Mouse (Mus musculus): ENCODE measurements around the gene Cadps.

Cadps gene

GRCm38 (mm10) chr14:12595326-12595725 lies 227.6 kb downstream of the Cadps start:
- in situ Hi-C loops (cut with MboI; ENCODE audit: unreplicated experiment in 2 of 2), result no loop called here

- in situ Hi-C loops (cut with MboI; ENCODE audit: unreplicated experiment in 2 of 2), result no loop called here
Measured at GRCm38 (mm10) chr14:12592472-12593075, 230.3 kb downstream of the Cadps start.

GRCm38 (mm10) chr14:12591829-12592228 lies 231.1 kb downstream of the Cadps start:
- in situ Hi-C loops (cut with MboI; ENCODE audit: unreplicated experiment in 2 of 2), result no loop called here

- in situ Hi-C loops (cut with MboI; ENCODE audit: unreplicated experiment in 2 of 2), result no loop called here
Measured at GRCm38 (mm10) chr14:12583536-12583935, 239.3 kb downstream of the Cadps start.

GRCm38 (mm10) chr14:12581657-12582056 lies 241.2 kb downstream of the Cadps start:
- in situ Hi-C loops (cut with MboI; ENCODE audit: unreplicated experiment in 2 of 2), result no loop called here

- in situ Hi-C loops (cut with MboI; ENCODE audit: unreplicated experiment in 2 of 2), result no loop called here
Measured at GRCm38 (mm10) chr14:12580786-12581185, 242.1 kb downstream of the Cadps start.

- in situ Hi-C loops (cut with MboI; ENCODE audit: unreplicated experiment in 2 of 2), result loop anchor here in 1 of 2 experiments (10.0 kb wide), 1 partner anchor 657 kb away; no protein-coding TSS in a partner anchor
Measured at GRCm38 (mm10) chr14:12578156-12578555, 244.7 kb downstream of the Cadps start.

- in situ Hi-C loops (cut with MboI; ENCODE audit: unreplicated experiment in 2 of 2), result loop anchor here in 1 of 2 experiments (10.0 kb wide), 1 partner anchor 657 kb away; no protein-coding TSS in a partner anchor
Measured at GRCm38 (mm10) chr14:12577475-12578140, 245.3 kb downstream of the Cadps start.

- in situ Hi-C loops (cut with MboI; ENCODE audit: unreplicated experiment in 2 of 2), result loop anchor here in 1 of 2 experiments (10.0 kb wide), 1 partner anchor 660 kb away; no protein-coding TSS in a partner anchor
Measured at GRCm38 (mm10) chr14:12575105-12575504, 247.8 kb downstream of the Cadps start.

- in situ Hi-C loops (cut with MboI; ENCODE audit: unreplicated experiment in 2 of 2), result loop anchor here in 1 of 2 experiments (10.0 to 25.0 kb wide), 2 partner anchors 660 to 1338 kb away; partner anchors contain the start of gene Gm281
Measured at GRCm38 (mm10) chr14:12574336-12574735, 248.5 kb downstream of the Cadps start.

GRCm38 (mm10) chr14:12561730-12562129 lies 261.1 kb downstream of the Cadps start:
- in situ Hi-C loops (cut with MboI; ENCODE audit: unreplicated experiment in 2 of 2), result loop anchor here in 1 of 2 experiments (25.0 kb wide), 1 partner anchor 1351 kb away; the partner anchor contains the start of gene Gm281

- in situ Hi-C loops (cut with MboI; ENCODE audit: unreplicated experiment in 2 of 2), result loop anchor here in 1 of 2 experiments (25.0 kb wide), 1 partner anchor 1352 kb away; the partner anchor contains the start of gene Gm281
Measured at GRCm38 (mm10) chr14:12560233-12560577, 262.7 kb downstream of the Cadps start.

GRCm38 (mm10) chr14:12559574-12560232 lies 263.2 kb downstream of the Cadps start:
- in situ Hi-C loops (cut with MboI; ENCODE audit: unreplicated experiment in 2 of 2), result loop anchor here in 1 of 2 experiments (25.0 kb wide), 1 partner anchor 1353 kb away; the partner anchor contains the start of gene Gm281

- in situ Hi-C loops (cut with MboI; ENCODE audit: unreplicated experiment in 2 of 2), result loop anchor here in 1 of 2 experiments (25.0 kb wide), 1 partner anchor 1353 kb away; the partner anchor contains the start of gene Gm281
Measured at GRCm38 (mm10) chr14:12558920-12559573, 263.8 kb downstream of the Cadps start.

GRCm38 (mm10) chr14:12554486-12554885 lies 268.4 kb downstream of the Cadps start:
- in situ Hi-C loops (cut with MboI; ENCODE audit: unreplicated experiment in 2 of 2), result loop anchor here in 1 of 2 experiments (25.0 kb wide), 1 partner anchor 1358 kb away; the partner anchor contains the start of gene Gm281

GRCm38 (mm10) chr14:12551353-12551752 lies 271.5 kb downstream of the Cadps start:
- in situ Hi-C loops (cut with MboI; ENCODE audit: unreplicated experiment in 2 of 2), result loop anchor here in 1 of 2 experiments (25.0 kb wide), 1 partner anchor 1361 kb away; the partner anchor contains the start of gene Gm281

- in situ Hi-C loops (cut with MboI; ENCODE audit: unreplicated experiment in 2 of 2), result loop anchor here in 1 of 2 experiments (25.0 kb wide), 1 partner anchor 1361 kb away; the partner anchor contains the start of gene Gm281
Measured at GRCm38 (mm10) chr14:12550931-12551330, 271.9 kb downstream of the Cadps start.

GRCm38 (mm10) chr14:12549290-12549689 lies 273.6 kb downstream of the Cadps start:
- in situ Hi-C loops (cut with MboI; ENCODE audit: unreplicated experiment in 2 of 2), result no loop called here

GRCm38 (mm10) chr14:12547496-12547895 lies 275.4 kb downstream of the Cadps start:
- in situ Hi-C loops (cut with MboI; ENCODE audit: unreplicated experiment in 2 of 2), result no loop called here

- in situ Hi-C loops (cut with MboI; ENCODE audit: unreplicated experiment in 2 of 2), result no loop called here
Measured at GRCm38 (mm10) chr14:12541733-12542132, 281.1 kb downstream of the Cadps start.
